Mouse (Mus musculus): ENCODE measurements at regions not wholly inside any gene's neighbourhood (a gene's known extent, or its start where the extent isn't known, plus 50 kb on each side); places are given as distances from the start of the nearest gene placed in this dataset.

GRCm38 (mm10) chr14:54185265-54185830, 68.6 kb downstream of the Dad1 start:
- Histone ChIP-seq H3K4me3 (replicated peaks) (no peak overlapping the region), H3K9me3 (no peaks in the 10 kb centered on the region), H3K27ac (no peak overlapping the region), H3K9ac (no peak overlapping the region), H3K27me3 (no peaks in the 10 kb centered on the region), H3K36me3 (replicated peaks) (no peaks in the 10 kb centered on the region), H3K4me2 (no peak overlapping the region), H3K4me1 (peaks cover 36% of the 10 kb centered on the region)
- no peak for ATAC-seq (ENCODE audit: low FRiP score)
- WGBS: 18% methylated on average over 6 of the region's 6 CpGs

- Histone ChIP-seq H3K4me2 (no peak overlapping the region), H3K36me3 (replicated peaks) (no peaks in the 10 kb centered on the region), H3K9ac (no peak overlapping the region), H3K9me3 (no peaks in the 10 kb centered on the region), H3K4me1 (peaks cover 40% of the 10 kb centered on the region), H3K27me3 (no peaks in the 10 kb centered on the region), H3K4me3 (replicated peaks) (no peak overlapping the region), H3K27ac (no peak overlapping the region)
- WGBS: 87% methylated on average over 3 of the region's 3 CpGs
- no peak for ATAC-seq (ENCODE audit: low FRiP score)
Measured at GRCm38 (mm10) chr14:54183873-54184272, 70.0 kb downstream of the Dad1 start.

GRCm38 (mm10) chr14:54182838-54183237, 71.1 kb downstream of the Dad1 start:
- no peaks in the 10 kb centered on the region for H3K27me3 ChIP-seq
- no peak overlapping the region for H3K4me2 ChIP-seq
- WGBS: 61% methylated on average over 10 of the region's 10 CpGs
- ATAC-seq (ENCODE audit: low FRiP score): no peak
- H3K4me1 ChIP-seq: peaks cover 40% of the 10 kb centered on the region
- no peak overlapping the region for H3K27ac ChIP-seq
- no peak overlapping the region for H3K4me3 ChIP-seq (replicated peaks)
- H3K9ac ChIP-seq: no peak overlapping the region
- H3K36me3 ChIP-seq (replicated peaks): no peaks in the 10 kb centered on the region
- no peaks in the 10 kb centered on the region for H3K9me3 ChIP-seq

GRCm38 (mm10) chr14:54181306-54181705, 72.6 kb downstream of the Dad1 start:
- H3K4me3 ChIP-seq (replicated peaks): no peak overlapping the region
- no peak for ATAC-seq (ENCODE audit: low FRiP score)

GRCm38 (mm10) chr14:54180754-54181153, 73.2 kb downstream of the Dad1 start:
- ATAC-seq (ENCODE audit: low FRiP score): no peak
- Histone ChIP-seq H3K36me3 (replicated peaks) (no peaks in the 10 kb centered on the region), H3K9me3 (no peaks in the 10 kb centered on the region), H3K4me2 (no peak overlapping the region), H3K4me1 (peaks cover 31% of the 10 kb centered on the region), H3K9ac (no peak overlapping the region), H3K27me3 (no peaks in the 10 kb centered on the region), H3K27ac (no peak overlapping the region), H3K4me3 (replicated peaks) (no peak overlapping the region)
- 88% methylated on average over 3 of the region's 3 CpGs for WGBS

More at GRCm38 (mm10) chr14:54181306-54181705, 72.6 kb downstream of the Dad1 start:
- Histone ChIP-seq H3K27ac (no peak overlapping the region), H3K4me1 (peaks cover 35% of the 10 kb centered on the region), H3K4me2 (no peak overlapping the region), H3K27me3 (no peaks in the 10 kb centered on the region), H3K36me3 (replicated peaks) (no peaks in the 10 kb centered on the region), H3K9ac (no peak overlapping the region), H3K9me3 (no peaks in the 10 kb centered on the region)
- WGBS: 90% methylated on average over 3 of the region's 3 CpGs

- Histone ChIP-seq H3K27ac (no peak overlapping the region), H3K4me1 (peaks cover 26% of the 10 kb centered on the region), H3K27me3 (no peaks in the 10 kb centered on the region), H3K36me3 (replicated peaks) (no peaks in the 10 kb centered on the region), H3K9me3 (no peaks in the 10 kb centered on the region), H3K4me2 (no peak overlapping the region), H3K9ac (no peak overlapping the region), H3K4me3 (replicated peaks) (no peak overlapping the region)
- 72% methylated on average over 3 of the region's 3 CpGs for WGBS
- ATAC-seq (ENCODE audit: low FRiP score): no peak
Measured at GRCm38 (mm10) chr14:54180271-54180670, 73.6 kb downstream of the Dad1 start.

GRCm38 (mm10) chr14:54178856-54179255, 75.0 kb downstream of the Dad1 start:
- Histone ChIP-seq H3K4me3 (replicated peaks) (no peak overlapping the region), H3K9me3 (no peaks in the 10 kb centered on the region), H3K4me1 (peaks cover 18% of the 10 kb centered on the region), H3K4me2 (no peak overlapping the region), H3K36me3 (replicated peaks) (no peaks in the 10 kb centered on the region), H3K9ac (no peak overlapping the region), H3K27me3 (no peaks in the 10 kb centered on the region), H3K27ac (no peak overlapping the region)
- ATAC-seq (ENCODE audit: low FRiP score): no peak
- WGBS: 90% methylated on average over 3 of the region's 3 CpGs

GRCm38 (mm10) chr14:54176469-54176868, 77.4 kb downstream of the Dad1 start:
- H3K36me3 ChIP-seq (replicated peaks): no peaks in the 10 kb centered on the region
- H3K4me2 ChIP-seq: no peak overlapping the region
- H3K4me3 ChIP-seq (replicated peaks): no peak overlapping the region
- no peaks in the 10 kb centered on the region for H3K9me3 ChIP-seq
- no peaks in the 10 kb centered on the region for H3K27me3 ChIP-seq
- ATAC-seq (ENCODE audit: low FRiP score): no peak
- H3K4me1 ChIP-seq: peaks cover 13% of the 10 kb centered on the region
- 56% methylated on average over 14 of the region's 14 CpGs for WGBS
- no peak overlapping the region for H3K9ac ChIP-seq
- H3K27ac ChIP-seq: no peak overlapping the region

- H3K9me3 ChIP-seq: no peaks in the 10 kb centered on the region
- no peaks in the 10 kb centered on the region for H3K36me3 ChIP-seq (replicated peaks)
- H3K27ac ChIP-seq: no peak overlapping the region
- WGBS: 80% methylated on average over 5 of the region's 5 CpGs
- H3K4me1 ChIP-seq: peaks cover 13% of the 10 kb centered on the region
- no peak overlapping the region for H3K9ac ChIP-seq
- H3K4me3 ChIP-seq (replicated peaks): no peak overlapping the region
- no peak for ATAC-seq (ENCODE audit: low FRiP score)
- no peak overlapping the region for H3K4me2 ChIP-seq
- H3K27me3 ChIP-seq: no peaks in the 10 kb centered on the region
Measured at GRCm38 (mm10) chr14:54175476-54175875, 78.4 kb downstream of the Dad1 start.

- H3K36me3 ChIP-seq (replicated peaks): no peaks in the 10 kb centered on the region
- no peak overlapping the region for H3K27ac ChIP-seq
- H3K4me2 ChIP-seq: no peak overlapping the region
- H3K4me3 ChIP-seq (replicated peaks): no peak overlapping the region
- H3K4me1 ChIP-seq: peaks cover 6% of the 10 kb centered on the region
- ATAC-seq (ENCODE audit: low FRiP score): no peak
- 86% methylated on average over 5 of the region's 5 CpGs for WGBS
- H3K27me3 ChIP-seq: no peaks in the 10 kb centered on the region
- H3K9me3 ChIP-seq: no peaks in the 10 kb centered on the region
- H3K9ac ChIP-seq: no peak overlapping the region
Measured at GRCm38 (mm10) chr14:54173316-54173715, 80.6 kb downstream of the Dad1 start.

GRCm38 (mm10) chr14:54169254-54169653, 84.7 kb downstream of the Dad1 start:
- no peak overlapping the region for H3K4me3 ChIP-seq (replicated peaks)
- ATAC-seq (ENCODE audit: low FRiP score): no peak
- no peak overlapping the region for H3K27ac ChIP-seq
- H3K4me2 ChIP-seq: no peak overlapping the region
- 90% methylated on average over 7 of the region's 7 CpGs for WGBS
- no peaks in the 10 kb centered on the region for H3K9me3 ChIP-seq
- H3K27me3 ChIP-seq: no peaks in the 10 kb centered on the region; the same call in 1 of the 2 replicates
- no peaks in the 10 kb centered on the region for H3K4me1 ChIP-seq
- H3K9ac ChIP-seq: no peak overlapping the region
- no peaks in the 10 kb centered on the region for H3K36me3 ChIP-seq (replicated peaks)

GRCm38 (mm10) chr14:54168414-54168931, 85.4 kb downstream of the Dad1 start:
- no peaks in the 10 kb centered on the region for H3K36me3 ChIP-seq (replicated peaks)
- no peaks in the 10 kb centered on the region for H3K4me1 ChIP-seq
- 81% methylated on average over 4 of the region's 4 CpGs for WGBS
- H3K9me3 ChIP-seq: no peaks in the 10 kb centered on the region
- no peaks in the 10 kb centered on the region; the same call in 1 of the 2 replicates for H3K27me3 ChIP-seq
- H3K9ac ChIP-seq: no peak overlapping the region
- no peak overlapping the region for H3K27ac ChIP-seq
- H3K4me2 ChIP-seq: no peak overlapping the region
- no peak overlapping the region for H3K4me3 ChIP-seq (replicated peaks)
- ATAC-seq (ENCODE audit: low FRiP score): no peak

- Histone ChIP-seq H3K4me2 (no peak overlapping the region), H3K9ac (no peak overlapping the region), H3K27ac (no peak overlapping the region), H3K4me3 (replicated peaks) (no peak overlapping the region), H3K27me3 (no peaks in the 10 kb centered on the region; the same call in 1 of the 2 replicates), H3K9me3 (no peaks in the 10 kb centered on the region), H3K4me1 (no peaks in the 10 kb centered on the region), H3K36me3 (replicated peaks) (no peaks in the 10 kb centered on the region)
- 77% methylated on average over 3 of the region's 3 CpGs for WGBS
- ATAC-seq (ENCODE audit: low FRiP score): no peak
Measured at GRCm38 (mm10) chr14:54166057-54166456, 87.8 kb downstream of the Dad1 start.
